Mouse (Mus musculus) frontal cortex, postnatal 10 days (tissue): ENCODE results near the gene H1f0.
A peak's percentile ranks its signal among the peaks of the same experiment; 100 is the strongest.
"Not testable (repeated sequence)": the region's sequence is repeated elsewhere in the genome, so short reads cannot be mapped to it uniquely, and the experiment has no call there.

Source experiments
- DNase-seq, 2 experiments: peaks; one replicate each; pipeline ENCODE4 v3.0.0; 2022; ENCODE audit warnings: low spot score in 2 of 2, mixed read lengths in 1 of 2

H1f0 gene

GRCm38 (mm10) chr15:79003079-79003478, 25.2 kb upstream of the H1f0 start:
- no peak for DNase-seq

DNA sequence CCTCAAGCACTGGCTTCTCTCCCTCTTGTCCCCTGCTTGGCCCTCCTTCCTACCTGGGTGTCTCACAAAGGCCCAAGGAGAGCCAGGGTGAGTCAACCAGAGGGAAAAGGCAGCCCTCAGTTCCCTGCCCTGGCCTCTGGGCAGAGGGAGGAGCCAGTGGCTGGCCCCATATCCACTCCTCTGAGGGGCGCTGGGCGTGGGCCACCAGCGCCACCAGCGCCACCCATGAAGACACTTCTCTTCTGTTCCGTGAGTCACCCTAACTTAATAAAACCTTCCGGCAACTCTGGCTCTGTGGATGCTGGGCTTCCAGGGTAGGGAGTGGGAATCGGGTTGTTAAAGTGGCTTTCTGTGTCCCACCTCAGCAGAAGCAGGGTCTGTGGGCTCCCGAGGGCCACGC, 22.7 kb upstream of the H1f0 start:
- DNase-seq = no peak

DNA sequence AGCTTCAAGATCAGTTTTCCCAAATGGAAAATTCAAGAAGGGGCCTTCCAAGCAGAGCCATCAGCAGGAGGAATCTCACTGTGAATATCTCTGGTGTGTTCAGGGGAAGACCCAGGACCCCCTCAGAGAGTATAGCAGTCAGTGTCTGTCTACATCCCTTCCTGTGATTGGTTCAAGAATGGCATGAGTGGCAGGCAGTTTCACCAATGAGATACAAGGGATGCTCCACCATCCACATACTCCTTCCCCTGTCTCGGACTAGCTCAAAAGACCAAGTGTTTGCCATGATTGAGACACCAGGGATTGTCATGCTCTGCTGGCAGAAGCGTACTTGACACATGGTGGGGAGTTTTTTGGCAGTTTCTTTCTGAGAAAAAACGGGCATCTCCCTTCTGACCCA, 21.6 kb upstream of the H1f0 start:
- DNase-seq = no peak

DNA sequence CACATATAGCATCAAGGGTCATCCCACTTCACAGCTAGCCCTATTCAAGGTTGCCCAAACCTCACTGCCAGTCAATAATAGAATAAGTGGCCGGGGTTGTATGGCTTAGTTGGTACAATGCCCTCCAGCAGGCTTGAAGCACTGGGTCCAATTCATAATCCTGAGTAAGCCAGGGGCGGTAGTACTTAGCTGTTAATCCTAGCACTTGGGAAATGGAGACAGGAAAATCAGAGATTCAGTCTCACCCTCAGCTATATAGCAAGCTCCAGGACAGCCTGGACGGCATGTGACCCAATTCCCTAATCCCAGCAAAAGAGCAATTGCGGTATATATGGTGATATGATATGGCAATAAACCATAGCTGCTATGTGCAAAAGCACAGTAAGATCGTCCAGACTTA, 21.2 kb upstream of the H1f0 start:
- DNase-seq = no peak

DNA sequence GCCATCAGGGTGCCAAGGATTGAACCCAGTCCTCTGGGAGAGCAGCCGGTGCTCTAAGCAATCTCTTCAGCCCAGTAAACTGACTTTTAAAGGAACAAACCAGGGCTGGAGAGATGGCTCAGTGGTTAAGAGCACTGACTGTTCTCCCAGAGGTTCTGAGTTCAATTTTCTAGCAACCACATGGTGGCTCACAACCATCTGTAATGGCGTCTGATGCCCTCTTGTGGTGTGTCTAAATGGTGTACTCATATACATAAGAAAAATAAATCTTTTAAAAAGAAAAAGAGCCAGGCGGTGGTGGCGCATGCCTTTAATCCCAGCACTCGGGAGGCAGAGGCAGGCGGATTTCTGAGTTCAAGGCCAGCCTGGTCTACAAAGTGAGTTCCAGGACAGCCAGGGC, 20.4 kb upstream of the H1f0 start:
- DNase-seq = not testable (repeated sequence)

GRCm38 (mm10) chr15:79009734-79010133, 18.5 kb upstream of the H1f0 start:
- no peak for DNase-seq

DNA sequence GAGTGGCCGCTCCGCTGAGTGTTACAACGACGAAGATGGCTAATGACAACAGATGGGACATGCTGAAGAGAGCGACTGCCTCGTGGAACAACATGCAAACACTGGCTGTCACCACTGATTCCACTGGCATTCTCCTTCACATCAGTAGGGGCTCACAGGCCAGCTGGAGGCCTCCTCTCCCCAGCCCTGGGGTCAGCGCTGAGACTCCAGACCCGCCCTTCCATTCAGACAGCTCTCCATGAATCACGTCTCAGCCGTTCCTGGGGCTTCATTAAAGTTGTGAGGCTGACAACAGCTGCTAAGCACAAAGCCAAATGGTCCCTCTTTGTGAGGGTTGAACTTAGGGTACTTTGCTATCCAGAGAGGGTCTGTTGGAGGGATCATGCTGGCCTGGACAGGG, 16.7 kb upstream of the H1f0 start:
- no peak for DNase-seq

DNA sequence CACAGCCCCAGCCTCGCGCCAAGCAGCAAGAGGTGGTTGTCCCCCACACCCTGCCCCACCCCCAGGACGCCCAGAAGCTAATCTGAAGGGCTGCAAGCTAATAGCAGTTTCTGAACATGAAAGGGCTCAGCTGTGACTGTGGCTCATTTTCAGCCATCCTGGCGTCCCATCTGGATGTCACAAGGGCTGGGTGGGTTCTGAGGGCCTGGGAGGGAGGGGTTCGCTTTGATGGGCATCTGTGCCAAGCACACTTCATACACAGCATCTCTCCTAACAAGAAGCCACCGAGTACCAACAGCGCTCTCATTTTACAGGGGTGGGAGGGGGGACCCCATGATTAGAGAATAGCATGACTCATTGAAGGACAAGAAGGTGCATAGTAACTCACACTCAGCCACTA, 14.9 kb upstream of the H1f0 start:
- no peak for DNase-seq

GRCm38 (mm10) chr15:79018191-79018590, 10.1 kb upstream of the H1f0 start:
- DNase-seq = no peak

DNA sequence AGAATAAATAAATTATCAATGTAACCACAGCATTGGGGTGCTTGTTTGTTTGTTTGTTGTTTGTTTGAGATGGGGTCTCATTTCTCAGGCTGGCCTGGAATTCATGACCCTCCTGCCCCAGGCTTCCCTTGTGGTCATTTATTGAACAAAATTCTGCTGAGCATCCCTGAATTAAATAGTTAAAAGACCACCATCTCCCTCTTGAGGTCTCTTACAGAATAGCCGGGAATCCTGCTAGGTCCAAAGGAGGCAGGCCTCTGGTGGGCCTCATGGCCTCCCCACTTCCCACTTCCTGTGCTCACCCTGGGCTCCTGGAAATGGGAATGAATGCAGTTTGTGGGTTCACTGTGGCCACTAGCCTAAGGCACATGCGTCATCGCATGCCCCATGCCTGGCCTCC, 9.4 kb upstream of the H1f0 start:
- no peak for DNase-seq

GRCm38 (mm10) chr15:79022671-79023230, 5.5 kb upstream of the H1f0 start:
- DNase-seq = no peak

GRCm38 (mm10) chr15:79023366-79023765, 4.9 kb upstream of the H1f0 start:
- DNase-seq = no peak

DNA sequence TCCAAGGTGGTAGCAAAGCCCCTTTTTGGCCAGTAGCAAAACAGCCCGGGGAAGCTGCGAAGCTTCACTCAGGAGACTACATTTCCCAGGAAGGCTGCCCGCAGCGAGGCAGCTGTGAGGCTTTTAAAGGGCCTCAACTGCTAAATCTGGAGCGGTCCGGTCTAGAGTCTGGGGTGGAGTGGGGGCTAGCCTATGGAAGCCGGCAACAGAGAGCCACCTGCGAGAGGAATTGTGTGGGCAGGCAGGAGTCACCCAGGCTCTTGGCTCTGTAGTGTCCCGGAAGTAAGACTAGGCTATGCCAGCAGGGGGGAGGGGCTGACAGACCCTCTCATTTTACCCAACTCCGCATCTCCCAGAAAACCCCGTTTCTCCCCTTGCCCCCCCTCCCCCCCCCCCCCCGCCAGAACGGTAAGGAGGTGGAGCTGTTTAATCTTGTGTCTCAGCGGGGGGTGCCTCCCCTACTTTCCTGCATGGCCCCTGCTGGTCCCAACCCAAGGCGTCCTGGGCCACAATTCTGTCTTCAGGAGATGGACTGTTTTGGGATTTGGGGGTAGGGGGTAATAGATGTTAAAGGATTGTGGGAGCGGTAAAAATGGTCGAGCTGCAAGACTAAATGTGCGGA, 2.5 kb upstream of the H1f0 start:
- DNase-seq = no peak

DNA sequence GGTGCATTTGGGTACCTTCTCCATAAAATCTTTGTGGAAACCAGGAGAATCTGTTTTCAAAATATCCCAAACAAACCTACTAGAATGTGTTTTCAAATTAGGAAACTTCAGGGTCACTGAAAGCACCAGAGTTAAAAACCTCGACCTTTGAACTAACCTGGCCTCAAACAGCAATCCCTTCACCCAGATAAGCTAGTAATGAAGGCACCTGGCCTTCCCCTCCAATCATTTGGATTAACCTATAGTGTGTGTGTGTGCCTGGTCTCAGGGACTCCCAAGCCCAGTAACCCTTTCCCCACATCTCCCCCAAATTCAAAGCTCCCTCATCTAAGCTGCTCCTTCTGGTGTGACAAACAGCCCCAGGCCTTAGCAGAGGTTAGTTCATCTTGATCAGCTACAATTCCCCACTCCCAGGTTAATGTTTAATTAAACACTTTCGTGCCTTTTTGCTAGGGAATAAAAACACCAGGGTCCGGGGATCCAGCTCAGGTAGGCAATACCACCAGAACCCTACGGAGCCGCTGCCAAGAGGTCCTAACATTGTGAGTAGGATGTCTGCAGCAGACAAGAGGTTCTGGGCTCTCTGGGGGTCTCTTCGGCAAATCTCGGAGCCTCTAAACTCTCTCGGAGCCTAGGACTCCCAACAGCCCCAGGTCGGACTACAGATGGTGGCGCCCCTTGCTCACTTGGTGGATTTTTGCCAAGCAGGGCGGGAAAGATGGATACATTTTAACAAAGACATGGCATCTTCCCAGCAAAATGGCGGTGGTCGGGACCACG, 1.5 kb upstream of the H1f0 start:
- no peak for DNase-seq

DNA sequence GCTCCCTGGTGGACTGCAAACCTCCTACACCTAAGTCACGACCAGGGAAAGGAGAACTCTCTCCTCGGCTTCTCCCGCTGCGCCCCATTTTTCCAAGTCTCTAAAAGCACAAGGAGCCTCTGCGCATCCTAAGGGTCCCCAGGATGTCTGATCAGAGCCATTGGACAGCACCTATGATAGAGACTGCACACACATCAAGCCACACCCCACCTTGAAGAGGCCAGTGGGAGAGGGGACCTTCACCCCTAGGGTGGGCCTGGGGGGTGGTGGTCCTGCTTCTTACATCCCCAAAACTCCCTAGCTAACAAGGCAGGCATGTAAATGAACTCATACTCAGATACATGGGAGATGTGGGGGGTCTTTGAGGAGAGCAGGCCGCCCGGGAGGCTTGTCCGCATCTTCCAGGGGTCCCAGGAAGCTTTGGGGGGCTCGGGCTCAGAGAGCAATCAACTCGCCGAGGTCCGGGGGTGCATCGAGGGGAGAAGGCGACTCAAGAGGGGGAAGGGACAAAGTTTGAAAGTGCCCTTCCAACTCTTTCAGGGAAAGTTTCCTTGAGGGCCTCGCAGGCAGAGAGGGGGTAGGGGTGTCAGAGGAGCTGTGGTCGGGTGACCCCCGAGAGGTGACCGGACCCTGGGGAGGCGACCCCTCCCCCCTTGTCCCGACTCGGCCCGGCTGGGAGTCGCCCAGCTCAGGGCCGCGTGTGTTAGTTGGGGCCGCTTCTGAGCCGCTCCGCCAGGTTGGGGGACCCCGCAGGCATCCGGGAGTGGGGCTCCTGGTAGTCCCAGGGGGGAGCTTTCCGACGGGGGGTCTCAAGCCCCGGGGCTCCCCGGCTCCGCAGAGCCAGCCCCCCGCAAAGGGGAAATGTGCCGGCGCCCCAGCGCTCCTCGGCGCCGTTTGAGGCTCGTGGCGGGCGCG, 702 bp upstream of the H1f0 start:
- peak in 1 of 2 experiments; percentile 31 for DNase-seq

GRCm38 (mm10) chr15:79028823-79029484, 704 bp downstream of the H1f0 start:
- no peak for DNase-seq

- no peak for DNase-seq
These were observed 1.4 kb downstream of the H1f0 start for GRCm38 (mm10) chr15:79029519-79030241.

DNA sequence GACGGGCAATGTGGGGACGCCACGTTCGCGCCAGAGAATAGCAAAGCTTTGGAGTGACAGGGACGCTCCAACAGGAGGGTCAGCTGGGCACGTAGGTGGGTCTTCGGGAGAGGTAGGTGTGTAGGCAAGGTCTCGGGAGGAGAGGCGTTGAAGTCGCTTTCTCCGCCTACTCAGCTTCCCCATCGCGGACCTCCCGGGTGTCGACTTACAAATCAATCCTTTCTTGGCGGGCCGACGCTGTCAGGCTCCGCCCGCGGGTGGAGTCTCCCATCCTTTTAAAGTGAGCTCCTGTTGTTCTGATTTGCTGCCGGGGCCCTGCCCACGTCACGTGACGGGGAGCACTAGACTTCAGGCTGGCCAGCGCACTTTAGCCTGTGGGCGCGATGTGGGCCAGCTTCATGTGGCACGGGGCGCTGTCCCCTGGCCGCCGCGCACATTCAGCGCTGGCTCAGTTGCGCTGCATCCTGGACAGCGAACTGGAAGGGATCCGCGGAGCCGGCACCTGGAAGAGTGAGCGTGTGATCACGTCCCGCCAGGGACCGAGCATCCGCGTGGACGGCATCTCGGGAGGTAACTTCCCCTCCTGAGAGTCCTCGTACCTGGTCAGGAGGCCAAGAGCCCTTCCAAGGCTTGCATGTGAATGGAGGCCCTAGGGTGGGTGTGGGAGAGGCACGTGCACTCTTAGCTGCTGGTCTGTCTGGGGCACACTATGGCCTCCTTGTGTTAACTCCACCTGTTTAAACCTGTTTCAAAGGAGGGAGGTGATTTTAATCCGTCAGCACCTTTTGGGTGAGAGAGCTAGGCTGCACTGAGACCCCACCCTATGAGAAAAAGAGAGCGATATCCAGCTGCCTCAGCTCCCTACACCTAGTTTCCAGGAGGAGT, 2.5 kb downstream of the H1f0 start:
- DNase-seq = peak; percentile 82

GRCm38 (mm10) chr15:79031908-79032307, 3.7 kb downstream of the H1f0 start:
- not testable (repeated sequence) for DNase-seq

GRCm38 (mm10) chr15:79037913-79038328, 9.7 kb downstream of the H1f0 start:
- DNase-seq = peak in 1 of 2 experiments; percentile 47
